Mouse (Mus musculus) thymus, postnatal 4 days (tissue): ENCODE measurements around the gene Slc46a1.

ENCODE experiments used
- DNase-seq: peaks from one replicate; pipeline ENCODE4 v3.0.0; 2021

Slc46a1 gene

DNA sequence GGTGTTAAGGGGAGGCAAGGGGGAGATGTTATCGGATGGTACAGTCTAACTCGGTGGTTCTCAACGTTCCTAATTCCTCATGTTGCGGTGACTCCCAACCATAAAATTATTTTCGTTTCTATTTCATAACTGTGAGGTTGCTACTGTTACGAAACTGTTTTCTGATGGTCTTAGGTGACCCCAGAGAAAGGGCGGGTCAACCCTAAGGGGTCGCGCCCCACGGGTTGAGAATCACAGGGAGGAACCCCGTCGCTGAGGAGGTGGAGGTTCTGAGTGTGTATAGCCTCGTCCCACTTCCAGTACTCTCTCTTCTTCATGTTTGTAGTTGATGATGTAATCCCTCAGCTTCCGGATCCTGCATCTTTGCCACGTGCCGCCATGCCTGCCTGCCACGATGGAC is 6.8 kb upstream of the Slc46a1 start:
- DNase-seq: no peak

DNA sequence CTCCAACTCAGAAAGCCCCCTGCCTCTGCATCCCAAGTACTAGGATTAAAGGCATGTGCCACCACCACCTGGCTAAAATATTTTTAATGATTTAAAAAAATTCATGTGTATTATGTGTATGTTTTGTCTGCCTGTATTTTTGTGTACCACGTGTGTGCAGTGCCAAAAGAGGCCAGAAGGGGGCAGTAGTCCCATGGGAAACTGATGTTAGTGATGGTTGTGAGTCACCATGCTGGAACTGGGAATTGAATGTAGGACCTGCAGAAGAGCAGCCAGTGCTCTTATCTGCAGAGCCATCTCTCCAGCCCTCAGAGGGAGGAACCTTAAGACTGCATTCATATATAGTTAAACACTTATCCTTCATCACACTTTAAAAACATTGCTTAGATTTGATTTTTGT is 3.6 kb upstream of the Slc46a1 start:
- no peak for DNase-seq

DNA sequence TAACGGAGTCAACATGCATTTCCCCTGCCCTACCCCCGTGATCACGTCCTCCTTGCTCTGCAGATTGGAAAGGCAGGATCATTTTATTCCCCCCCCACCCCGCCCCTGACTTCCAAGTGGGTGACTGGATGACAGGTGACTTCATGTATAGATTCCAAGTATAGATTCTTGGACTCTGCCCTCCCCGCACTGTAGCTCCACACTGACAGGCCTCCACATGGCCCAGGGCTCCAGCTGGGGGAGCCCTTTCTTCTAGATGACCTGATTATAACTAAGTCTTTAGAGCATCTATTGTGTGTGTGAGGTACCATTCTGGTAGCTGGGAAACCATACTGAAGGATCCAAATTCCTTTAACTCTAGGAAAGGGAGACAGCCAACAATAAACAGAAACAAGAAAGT is 2.8 kb upstream of the Slc46a1 start:
- no peak for DNase-seq

DNA sequence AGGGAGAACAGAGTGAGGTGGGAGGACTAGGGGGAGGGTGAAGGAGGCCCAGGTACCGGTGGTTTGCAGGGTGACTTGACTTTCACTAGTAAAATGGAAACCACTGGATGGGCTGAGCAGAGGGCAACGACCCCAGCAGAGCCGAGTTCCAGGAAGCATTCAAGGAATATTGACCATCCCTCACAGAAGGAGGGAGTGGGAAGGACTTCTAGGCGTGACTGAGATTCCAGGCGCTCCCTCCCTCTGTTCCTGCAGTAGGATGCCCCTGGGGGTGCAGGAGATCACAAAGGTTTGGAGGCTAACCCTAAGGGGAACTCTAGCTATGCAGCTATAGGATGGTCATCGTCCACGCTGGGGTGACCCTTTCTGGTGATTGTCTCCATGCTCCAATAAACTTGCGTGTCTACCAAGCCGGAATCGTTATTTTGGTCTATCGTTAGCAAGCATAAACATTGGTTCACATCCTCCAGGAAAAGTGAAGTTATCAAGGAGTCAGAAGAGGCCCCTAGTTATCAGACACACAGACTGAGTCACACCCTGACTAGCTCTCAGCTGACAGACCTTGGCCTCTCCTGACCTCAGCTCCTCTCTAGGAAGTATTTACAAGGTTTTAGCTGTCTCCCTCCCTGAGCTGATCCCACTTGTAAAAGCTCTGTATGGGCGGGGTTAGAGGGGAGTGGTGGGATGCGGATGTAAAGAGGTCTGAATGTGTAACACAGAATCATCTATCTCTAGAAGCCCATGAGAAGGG is 2.0 kb upstream of the Slc46a1 start:
- DNase-seq: no peak

DNA sequence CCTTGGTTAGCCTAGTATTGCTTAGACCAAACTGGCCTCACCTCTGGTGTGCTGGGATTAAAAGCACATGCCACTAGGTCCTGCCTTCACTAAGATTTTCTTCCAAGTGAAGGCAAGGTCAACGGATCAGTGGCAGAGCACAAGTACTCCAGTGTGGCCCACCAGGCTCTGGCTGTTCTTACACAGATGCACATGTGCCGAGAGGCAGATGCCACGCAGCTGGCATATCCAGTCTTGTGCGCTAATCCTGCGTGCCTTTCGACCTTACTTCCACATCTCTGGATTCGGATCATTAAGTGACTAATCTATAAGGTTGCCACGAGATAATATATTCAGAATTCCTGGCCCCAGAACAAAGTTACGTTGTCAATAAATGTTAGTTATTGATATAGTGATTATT is 381 bp upstream of the Slc46a1 start:
- DNase-seq: no peak

DNA sequence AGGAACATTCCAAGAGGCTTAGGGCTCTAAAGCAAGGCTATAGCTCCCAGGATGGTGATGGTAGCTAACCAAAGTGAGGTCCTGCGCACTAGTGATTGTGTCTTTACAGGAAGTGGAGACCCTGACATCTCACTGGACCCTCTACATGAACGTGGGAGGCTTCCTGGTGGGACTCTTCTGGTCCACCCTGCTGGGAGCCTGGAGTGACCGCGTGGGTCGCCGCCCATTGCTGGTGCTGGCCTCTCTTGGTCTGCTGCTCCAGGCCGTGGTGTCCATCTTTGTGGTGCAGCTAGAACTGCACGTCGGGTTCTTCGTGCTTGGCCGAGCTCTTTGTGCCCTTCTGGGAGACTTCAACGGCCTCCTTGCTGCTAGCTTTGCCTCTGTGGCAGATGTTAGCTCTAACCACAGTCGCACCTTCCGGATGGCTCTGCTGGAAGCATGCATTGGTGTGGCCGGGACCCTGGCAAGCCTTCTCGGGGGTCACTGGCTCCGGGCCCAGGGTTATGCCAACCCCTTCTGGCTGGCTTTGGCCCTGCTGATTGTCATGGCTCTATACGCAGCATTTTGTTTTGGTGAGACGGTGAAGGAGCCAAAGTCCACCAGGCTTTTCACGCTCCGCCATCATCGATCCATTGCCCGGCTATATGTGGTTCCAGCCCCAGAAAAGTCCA is 880 bp downstream of the Slc46a1 start:
- no peak for DNase-seq

DNA sequence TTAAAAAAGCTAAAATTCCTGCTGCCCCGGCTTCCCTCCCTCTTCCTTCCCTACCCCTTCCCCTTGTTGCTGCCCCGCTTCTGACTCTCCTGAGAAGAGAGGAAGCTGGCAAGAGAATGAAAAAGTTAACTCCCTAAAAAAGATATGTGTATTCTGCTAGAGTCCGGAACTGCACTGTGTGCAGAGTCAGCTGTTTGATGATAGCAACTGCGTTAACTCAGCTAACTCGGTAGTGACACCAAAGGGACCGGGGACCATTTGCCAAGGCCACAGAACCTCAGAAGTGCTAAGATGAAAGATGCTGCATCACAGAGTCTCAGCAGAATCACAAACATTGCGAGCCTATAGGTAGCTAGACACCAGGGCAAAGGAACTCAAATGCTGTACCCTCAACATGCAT is 2.0 kb downstream of the Slc46a1 start:
- DNase-seq: no peak

DNA sequence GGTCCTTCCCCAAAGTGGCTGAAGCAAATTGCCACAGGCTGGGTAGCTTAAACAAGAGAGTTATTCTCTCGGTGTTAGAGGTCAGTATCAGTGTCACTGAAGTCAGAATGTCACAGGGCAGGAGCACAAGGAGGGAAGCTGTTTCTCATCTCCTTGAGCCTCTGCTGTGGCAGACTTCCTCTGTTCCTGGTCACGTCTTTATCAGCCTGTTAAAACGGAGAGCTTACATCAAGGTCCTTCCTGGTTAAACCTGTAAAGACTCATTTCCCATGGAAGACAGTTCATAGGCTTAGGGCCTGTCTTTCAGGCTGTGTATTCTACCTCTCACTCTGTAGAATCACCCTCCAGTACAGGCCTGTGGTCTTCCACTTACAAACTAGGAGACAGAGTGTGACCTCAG is 2.4 kb downstream of the Slc46a1 start:
- no peak for DNase-seq

DNA sequence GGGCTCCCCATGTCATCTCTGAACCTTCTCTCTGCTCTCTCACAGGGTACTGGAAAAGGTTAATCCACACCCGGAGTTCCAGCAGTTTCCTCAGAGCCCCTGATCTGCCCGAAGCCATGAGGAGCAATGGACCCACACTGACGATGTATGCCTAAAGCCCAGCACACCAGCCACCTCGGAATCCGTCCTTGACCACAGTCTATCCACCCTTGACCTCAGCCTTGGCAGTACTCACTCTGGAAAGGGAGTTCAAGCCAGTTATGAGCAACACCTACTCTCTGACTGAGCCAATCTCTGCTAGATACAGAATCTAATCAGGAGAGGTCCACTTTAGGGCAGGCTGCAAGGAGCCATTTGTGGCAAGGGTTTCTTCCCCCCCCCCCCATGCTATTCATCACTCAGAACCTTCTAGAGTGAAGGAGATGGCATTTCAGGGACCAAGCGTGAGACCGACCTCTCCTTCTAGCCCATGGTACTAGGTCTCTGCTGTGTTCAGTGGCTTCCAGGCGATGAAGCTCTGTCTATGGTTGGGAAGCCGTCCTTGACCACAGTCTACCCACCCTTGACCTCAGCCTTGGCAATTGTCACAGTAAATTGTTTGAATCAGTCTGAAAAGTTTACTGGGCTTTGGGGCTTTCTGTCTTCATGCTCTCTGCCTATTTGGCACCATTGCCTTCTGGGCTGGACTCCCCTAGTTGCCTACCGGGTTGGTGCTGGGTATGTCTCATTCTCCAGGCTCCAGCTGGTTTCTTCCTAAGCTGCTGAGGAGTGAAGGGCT is 6.0 kb downstream of the Slc46a1 start:
- DNase-seq: no peak

DNA sequence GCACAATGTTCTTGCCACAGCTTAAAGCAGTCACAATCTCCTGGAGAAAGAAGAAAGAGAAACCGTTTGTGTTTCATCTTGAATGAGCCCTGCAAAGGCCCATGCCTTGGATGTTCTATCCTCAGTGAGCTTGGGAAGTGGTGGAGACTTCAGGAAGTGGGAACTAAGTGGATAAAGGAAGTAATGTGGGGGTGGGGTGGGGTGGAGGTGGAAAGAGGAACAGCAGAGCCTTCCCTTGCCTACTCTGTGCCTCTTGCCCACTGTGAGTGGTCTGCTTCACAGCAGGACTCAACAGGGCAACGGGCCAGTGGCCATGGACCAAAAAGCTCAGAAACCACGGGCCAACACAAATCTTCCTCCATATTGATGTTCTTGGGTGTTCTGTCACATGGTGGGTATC is 9.8 kb downstream of the Slc46a1 start:
- DNase-seq: no peak

DNA sequence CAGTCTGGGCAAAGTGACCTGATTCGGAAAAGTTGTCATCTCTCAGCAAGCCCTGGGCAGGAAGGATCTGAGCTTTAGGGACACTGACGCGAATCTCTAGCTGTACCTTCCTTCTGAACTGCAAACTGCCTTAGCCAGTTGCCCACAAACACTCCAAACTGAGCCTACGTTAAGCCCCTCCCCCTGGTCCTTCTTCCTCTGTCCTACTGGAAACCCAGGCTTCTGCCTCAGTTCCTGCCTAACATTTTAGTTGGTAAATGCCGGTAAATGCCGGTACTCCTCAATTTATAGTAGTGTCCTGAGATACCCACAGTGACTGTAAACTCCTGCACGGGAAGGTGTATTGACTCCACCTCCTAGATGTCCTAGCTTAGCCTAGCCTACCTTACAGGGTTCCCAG is 18.1 kb downstream of the Slc46a1 start:
- no peak for DNase-seq

DNA sequence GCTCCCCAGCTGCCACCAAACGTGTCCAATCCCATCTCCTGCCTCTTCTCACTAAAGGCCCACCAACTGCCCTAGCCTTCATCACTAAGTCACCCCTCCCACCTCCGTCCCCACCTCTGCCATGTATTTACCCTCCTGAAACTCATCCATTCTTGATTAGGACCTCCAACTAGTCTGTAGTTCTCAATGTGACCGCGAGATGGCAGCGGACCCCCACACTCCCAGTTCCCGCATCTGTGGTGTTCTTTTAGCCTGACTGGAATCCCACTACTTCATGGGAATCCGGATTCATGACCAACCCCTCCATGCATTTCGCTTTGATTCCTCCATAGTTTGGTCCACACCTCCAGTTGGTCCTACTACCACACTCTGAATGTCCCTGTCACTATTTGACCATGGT is 22.7 kb downstream of the Slc46a1 start:
- DNase-seq: peak; percentile 80

DNA sequence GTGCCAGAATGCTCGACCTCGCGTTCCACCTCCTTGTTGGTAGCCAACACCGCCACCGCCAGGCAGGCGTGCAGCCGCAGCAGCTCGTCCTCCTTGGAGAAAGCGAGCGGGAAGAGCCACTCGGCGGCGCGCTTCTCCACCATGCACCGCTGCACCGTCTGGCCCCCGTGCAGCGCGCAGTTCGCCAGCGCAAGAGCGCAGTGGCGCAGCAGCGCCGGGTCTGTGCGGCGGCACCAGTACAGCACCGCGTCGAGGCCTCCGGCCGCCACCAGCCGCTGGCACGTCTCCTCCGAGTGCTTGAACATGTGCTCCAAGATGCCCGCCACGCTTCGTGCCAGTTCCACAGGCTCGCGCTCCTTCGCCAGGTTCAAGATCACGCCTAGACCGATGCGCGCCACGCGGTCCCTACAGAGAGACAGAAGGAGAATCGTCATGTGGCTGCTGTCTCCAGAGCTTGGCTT is 25.3 kb downstream of the Slc46a1 start:
- peak; percentile 60 for DNase-seq

DNA sequence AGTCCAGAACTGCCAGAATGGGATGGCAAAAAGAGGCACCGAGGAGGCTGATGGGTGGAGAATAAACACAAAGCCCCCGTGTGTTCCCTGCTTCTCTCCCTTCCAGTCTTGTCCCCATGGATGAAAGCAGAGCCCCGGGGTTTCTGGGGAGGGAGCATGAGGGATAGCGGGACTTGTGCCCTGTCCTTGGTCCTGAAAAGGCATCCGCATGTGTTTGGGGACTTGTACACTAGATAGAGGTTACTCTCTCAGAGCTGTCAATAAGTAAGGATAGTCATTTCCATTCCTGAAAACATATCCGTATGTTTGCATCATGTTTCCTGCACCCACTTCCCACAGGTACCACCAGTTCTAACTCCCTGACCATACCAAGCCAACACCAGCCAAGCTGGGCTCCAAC is 30.4 kb downstream of the Slc46a1 start:
- DNase-seq: peak; percentile 56

DNA sequence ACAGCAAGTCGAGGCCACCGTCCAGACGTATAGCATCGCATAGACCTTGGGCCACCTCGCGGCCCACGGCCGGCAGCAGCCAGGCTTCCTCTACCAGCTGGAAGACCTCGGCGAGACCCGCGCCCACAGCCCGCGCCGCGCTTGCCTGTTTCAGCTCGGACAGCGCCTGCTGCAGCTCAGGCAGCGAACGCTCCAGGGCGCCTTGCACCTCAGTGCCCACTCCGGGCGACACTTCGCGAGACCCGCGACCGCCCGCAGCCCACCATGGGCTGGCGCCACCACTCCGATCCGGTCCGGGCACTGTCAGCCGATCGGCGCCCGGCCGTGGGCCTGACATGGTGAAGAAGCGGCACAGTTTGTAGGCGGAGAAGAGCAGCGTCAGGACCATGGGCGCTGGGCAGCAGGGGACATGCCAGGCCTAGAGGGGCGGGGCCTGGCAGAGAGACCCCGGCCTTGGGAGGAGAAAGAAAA is 31.6 kb downstream of the Slc46a1 start:
- peak; percentile 56 for DNase-seq

DNA sequence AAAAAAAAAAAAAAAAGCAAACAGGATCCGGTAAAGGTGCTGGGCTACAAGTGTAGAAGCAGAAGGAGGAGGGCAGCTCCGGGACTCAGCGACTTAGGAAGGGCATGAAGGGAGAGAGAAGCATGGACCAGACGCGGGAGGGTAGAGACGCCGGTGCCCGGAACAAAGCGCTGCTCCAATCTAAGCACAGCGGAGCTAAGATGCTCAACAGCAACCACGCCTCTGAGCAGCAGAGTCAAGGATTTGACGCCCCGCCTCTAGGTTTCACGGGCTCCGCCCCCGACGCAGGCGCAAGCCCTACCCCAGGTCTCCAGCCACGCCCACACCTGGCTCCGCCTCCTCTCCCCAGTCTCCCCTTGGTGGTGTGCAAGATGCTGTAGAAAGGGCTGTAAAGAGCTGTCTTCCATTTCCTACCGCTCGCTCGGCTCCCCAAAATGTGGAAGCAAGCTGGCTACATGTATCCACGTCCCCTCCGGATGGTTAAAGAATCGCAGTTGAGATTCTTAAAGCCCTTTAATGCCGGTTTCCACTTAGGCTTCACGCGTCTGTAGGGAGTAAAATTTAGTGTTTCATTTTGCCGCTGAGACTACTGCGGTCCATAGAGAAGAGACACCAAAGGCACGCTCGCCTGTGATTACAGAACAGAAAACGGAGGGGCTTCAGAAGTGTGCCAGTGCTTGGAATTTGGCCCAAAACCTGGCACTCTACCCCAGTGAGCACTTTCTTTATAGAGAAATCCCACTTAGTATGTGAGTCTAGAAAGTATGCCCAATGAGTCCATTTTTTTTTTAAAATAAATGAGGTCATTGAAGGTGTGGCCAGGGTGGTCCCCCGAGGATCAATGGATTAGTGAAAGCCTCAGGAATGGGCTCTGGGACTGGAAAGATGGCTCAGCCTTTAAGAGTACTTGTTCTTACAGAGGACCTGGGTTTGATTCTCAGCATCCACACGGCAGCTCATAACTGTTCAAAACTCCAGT is 32.3 kb downstream of the Slc46a1 start, which contains the start of gene Sarm1:
Sarm1 (minus strand) TSS at position 211 of the 979 bp plus-strand sequence.
- peak; percentile 100 for DNase-seq

DNA sequence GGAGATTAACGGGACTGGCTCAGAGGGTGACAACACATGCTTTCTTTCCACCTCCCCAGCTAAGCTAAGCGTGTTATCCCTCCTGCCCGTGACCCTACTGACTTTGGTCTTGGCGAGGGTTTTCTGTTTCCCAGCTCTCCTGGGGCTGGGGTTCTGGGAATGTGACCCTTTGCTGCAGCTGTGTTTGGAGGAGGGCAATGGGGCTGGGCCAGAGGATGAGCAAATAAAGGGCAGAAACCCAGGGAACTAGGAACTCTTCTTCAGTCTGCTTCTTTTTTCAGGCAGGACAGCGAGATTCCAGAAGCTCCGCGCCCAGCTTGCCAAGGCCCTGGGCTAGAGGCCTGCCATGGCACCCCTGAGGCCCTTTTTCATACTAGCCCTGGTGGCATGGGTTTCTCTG is 33.5 kb downstream of the Slc46a1 start, which contains the start of gene Vtn:
Vtn (plus strand) TSS at position 88 of the 400 bp plus-strand sequence.
- DNase-seq: no peak

DNA sequence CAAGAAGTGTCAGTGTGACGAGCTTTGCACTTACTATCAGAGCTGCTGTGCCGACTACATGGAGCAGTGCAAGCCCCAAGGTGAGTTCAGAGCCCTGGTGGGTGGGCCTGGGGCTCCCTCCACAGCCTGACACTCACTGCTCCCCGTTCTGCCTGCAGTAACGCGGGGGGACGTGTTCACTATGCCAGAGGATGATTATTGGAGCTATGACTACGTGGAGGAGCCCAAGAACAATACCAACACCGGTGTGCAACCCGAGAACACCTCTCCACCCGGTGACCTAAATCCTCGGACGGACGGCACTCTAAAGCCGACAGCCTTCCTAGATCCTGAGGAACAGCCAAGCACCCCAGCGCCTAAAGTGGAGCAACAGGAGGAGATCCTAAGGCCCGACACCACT is 34.0 kb downstream of the Slc46a1 start:
- no peak for DNase-seq

DNA sequence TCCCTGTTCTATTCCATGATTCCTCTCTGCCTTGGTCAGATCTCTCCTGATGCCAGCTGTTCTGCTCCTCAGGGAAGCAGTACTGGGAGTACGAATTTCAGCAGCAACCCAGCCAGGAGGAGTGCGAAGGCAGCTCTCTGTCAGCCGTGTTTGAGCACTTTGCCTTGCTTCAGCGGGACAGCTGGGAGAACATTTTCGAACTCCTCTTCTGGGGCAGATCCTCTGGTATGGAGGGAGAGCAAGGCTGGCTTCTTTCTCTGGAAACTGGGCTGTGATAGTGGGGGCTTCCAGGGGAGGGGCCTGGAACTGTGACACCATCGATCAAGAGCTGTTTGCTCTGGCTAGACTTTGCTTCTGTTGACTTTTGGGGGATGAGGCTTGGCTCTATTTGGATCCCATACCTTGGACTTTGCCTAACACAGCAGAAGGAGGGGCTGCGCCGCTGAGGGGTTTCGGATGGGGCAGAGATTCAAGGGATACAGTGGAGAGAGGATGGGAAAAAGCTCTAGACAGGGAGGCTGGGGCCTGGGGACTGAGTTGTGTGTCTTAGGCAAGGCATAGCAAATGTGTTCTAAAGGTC is 35.2 kb downstream of the Slc46a1 start:
- DNase-seq: no peak

DNA sequence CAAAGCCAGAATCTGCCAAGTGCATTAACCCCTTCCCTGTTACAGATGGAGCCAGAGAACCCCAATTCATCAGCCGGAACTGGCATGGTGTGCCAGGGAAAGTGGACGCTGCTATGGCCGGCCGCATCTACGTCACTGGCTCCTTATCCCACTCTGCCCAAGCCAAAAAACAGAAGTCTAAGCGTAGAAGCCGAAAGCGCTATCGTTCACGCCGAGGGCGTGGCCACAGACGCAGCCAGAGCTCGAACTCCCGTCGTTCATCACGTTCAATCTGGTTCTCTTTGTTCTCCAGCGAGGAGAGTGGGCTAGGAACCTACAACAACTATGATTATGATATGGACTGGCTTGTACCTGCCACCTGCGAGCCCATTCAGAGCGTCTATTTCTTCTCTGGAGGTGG is 36.0 kb downstream of the Slc46a1 start:
- no peak for DNase-seq

DNA sequence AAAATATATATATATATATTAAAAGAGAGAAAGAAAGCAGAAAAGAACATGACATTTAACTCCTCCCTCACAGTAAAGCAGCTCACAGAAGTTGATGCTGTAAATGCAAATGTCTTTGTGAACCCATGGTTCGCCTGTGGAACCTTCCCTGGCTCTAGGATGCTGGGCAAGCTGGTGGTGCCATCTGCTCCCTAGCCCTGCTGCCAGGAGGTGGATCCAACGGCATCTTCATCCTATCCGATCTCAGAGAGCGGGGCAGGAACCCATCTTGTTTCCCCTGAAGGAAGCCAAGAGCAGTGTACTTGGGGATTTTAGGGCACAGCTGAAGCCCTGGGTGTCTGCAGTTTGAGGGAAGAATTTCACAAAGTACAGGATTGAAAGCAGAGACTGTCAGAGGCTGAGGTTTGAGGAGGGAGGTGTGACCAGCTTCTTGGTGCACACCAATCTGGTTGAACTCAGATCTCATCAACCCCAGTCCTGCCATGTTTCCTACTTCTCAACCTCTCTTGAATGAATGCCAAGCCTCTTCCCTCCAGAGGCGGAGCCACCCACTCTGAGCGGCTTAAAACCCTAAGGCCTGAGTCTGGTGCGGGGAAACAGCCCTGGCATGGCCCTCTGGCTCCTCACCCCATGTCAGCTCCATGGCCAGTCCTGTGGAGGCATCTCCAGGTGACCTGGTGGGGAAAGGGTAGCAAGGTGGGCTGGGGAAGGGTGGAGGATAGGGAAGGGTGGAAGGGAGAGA is 37.6 kb downstream of the Slc46a1 start, which contains the start of gene Sebox:
Sebox (plus strand) TSS at position 539 of the 742 bp plus-strand sequence.
- DNase-seq: no peak
